Mouse (Mus musculus): ENCODE data around the gene Pard6b. TPM values are rescaled to one million over a fixed set of nuclear protein-coding genes. Genes with fewer than 3 reads are reported as not detected.
"Not testable (repeated sequence)": the region's sequence is repeated elsewhere in the genome, so short reads cannot be mapped to it uniquely, and the experiment has no call there.

Pard6b gene
- polyA plus RNA-seq, 1 experiment from 2014 or later, result 10.1 TPM

DNA sequence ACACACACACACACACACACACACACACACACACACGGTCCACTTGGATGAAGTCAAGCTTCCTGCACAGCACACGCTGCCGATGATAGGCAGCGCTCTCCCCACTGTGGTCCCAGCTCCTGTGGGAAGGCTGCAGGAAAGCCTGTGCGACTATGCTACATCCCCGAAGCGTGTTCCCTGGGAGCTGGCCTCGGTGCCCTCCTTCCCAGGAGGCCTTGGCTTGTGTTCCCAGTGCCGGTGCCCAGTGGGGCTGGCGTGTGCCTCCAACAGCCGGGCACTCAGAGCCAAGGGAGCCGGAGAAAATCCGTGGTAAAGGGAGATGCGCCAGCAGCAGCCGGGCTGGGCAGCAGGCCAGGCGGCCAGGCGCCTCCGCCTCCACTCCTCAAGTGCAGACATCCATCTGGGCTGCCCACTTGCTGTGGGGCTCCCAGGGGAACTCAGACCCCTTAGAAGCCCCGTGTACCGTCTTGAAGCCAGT, 25.9 kb downstream of the Pard6b start:
- H3K27me3 ChIP-seq (replicated peaks), result no peaks in the 10 kb centered on the region
- H3K4me3 ChIP-seq, result no peak overlapping the region
- no peaks in the 10 kb centered on the region for H3K36me3 ChIP-seq
- H3K4me2 ChIP-seq (replicated peaks), result peak overlapping the region; percentile 29
- peak overlapping the region; percentile 62 for H3K27ac ChIP-seq
- 67% methylated on average over 20 of the region's 20 CpGs for WGBS
- H3K9ac ChIP-seq, result 0 out of 2 replicates have a peak overlapping the region, but pooled peaks have one; percentile 14
- no peaks in the 10 kb centered on the region for H3K9me3 ChIP-seq
- peaks cover 6% of the 10 kb centered on the region; the same call in 1 of the 2 replicates for H3K4me1 ChIP-seq
- peak; percentile 60 for ATAC-seq (ENCODE audit: low FRiP score, low read depth)

DNA sequence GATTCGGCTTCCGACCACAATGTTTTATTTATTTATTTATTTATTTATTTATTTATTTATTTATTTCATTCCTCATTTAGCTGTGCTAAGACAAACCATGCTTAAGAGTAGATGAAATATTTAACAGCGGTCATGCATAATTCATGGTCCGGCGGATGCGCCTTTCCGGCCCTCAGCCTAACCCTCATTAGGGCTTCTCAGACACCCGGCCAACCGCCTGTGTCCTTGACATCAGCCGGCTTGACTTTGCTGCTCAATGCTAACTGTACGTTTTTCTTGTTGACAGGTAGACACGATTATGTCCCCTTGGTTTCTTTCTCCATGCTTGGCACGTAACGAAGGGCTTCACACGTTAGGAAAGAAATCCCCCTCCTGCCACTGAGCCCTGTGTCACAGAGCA, 26.6 kb downstream of the Pard6b start:
- H3K27me3 ChIP-seq (replicated peaks), result no peaks in the 10 kb centered on the region
- no peaks in the 10 kb centered on the region for H3K36me3 ChIP-seq
- H3K9me3 ChIP-seq, result no peaks in the 10 kb centered on the region
- H3K4me1 ChIP-seq, result peaks cover 6% of the 10 kb centered on the region; the same call in 1 of the 2 replicates
- H3K27ac ChIP-seq, result peak overlapping the region; percentile 62; the same call in 1 of the 2 replicates
- no peak overlapping the region for H3K4me3 ChIP-seq
- ATAC-seq (ENCODE audit: low FRiP score, low read depth), result peak; percentile 53
- H3K9ac ChIP-seq, result no peak overlapping the region
- peak overlapping the region; percentile 29; the same call in 1 of the 2 replicates for H3K4me2 ChIP-seq (replicated peaks)
- 70% methylated on average over 15 of the region's 15 CpGs for WGBS

DNA sequence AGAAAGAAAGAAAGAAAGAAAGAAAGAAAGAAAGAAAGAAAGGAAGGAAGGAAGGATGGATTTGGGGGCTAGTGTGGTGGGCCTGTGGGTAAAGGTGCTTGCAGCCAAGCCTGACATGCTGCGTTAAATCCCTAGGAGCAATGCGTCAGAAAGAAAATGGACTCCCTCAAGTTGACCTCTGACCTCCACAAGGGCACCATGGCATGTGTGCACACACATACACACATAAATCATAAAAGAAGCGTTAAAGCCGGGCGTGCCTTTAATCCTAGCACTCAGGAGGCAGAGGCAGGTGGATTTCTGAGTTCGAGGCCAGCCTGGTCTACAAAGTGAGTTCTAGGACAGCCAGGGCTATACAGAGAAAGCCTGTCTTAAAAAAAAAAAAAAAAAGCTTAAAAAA, 27.1 kb downstream of the Pard6b start:
- H3K4me2 ChIP-seq (replicated peaks); H3K27me3 ChIP-seq (replicated peaks); H3K4me3 ChIP-seq; H3K4me1 ChIP-seq; H3K9me3 ChIP-seq; ATAC-seq (ENCODE audit: low FRiP score, low read depth); H3K27ac ChIP-seq; H3K9ac ChIP-seq; H3K36me3 ChIP-seq: not testable (repeated sequence)
- 77% methylated on average over 6 of the region's 6 CpGs for WGBS

- Histone ChIP-seq H3K9me3 (no peaks in the 10 kb centered on the region), H3K4me2 (replicated peaks) (no peak overlapping the region), H3K9ac (no peak overlapping the region), H3K4me3 (no peak overlapping the region), H3K27me3 (replicated peaks) (peaks cover 3% of the 10 kb centered on the region; the same call in 1 of the 2 replicates), H3K36me3 (no peaks in the 10 kb centered on the region), H3K4me1 (peaks cover 9% of the 10 kb centered on the region), H3K27ac (no peak overlapping the region)
- WGBS, result 14% methylated on average over 7 of the region's 7 CpGs
- no peak for ATAC-seq (ENCODE audit: low FRiP score, low read depth)
Observed at GRCm38 (mm10) chr2:168111902-168112301, 31.1 kb downstream of the Pard6b start.

GRCm38 (mm10) chr2:168113263-168113662, 32.5 kb downstream of the Pard6b start:
- H3K27me3 ChIP-seq (replicated peaks), result peaks cover 3% of the 10 kb centered on the region; the same call in 1 of the 2 replicates
- H3K4me3 ChIP-seq, result no peak overlapping the region
- no peaks in the 10 kb centered on the region for H3K9me3 ChIP-seq
- H3K4me1 ChIP-seq, result peaks cover 14% of the 10 kb centered on the region
- H3K4me2 ChIP-seq (replicated peaks), result no peak overlapping the region
- ATAC-seq (ENCODE audit: low FRiP score, low read depth), result no peak
- H3K9ac ChIP-seq, result no peak overlapping the region
- no peaks in the 10 kb centered on the region for H3K36me3 ChIP-seq
- 79% methylated on average over 9 of the region's 9 CpGs for WGBS
- no peak overlapping the region for H3K27ac ChIP-seq

DNA sequence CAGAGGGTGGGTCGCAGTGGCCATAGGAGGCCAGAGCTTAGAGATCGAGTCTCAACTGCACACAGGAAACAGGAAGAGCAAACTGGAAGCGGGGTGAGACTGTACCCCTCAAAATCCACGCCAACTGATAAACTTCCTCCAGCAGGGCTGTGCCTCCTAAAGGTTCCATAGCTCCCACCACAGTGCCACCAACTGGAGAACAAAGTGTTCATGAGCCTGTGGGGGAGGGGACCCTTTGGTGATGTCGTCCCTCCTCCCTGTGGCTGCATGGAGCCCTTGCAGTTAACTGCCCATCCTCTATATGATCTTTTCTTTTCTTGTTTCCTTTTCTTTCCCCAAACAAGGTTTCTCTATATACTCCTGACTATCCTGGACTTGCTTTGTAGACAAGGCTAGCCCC, 32.9 kb downstream of the Pard6b start:
- Histone ChIP-seq H3K4me3 (no peak overlapping the region), H3K27ac (no peak overlapping the region), H3K4me1 (peaks cover 14% of the 10 kb centered on the region), H3K27me3 (replicated peaks) (peaks cover 3% of the 10 kb centered on the region; the same call in 1 of the 2 replicates), H3K9ac (no peak overlapping the region), H3K4me2 (replicated peaks) (no peak overlapping the region), H3K9me3 (no peaks in the 10 kb centered on the region), H3K36me3 (no peaks in the 10 kb centered on the region)
- 81% methylated on average over 5 of the region's 5 CpGs for WGBS
- ATAC-seq (ENCODE audit: low FRiP score, low read depth), result no peak

- H3K9ac ChIP-seq, result no peak overlapping the region
- H3K4me2 ChIP-seq (replicated peaks), result no peak overlapping the region
- WGBS, result 19% methylated on average over 17 of the region's 17 CpGs
- no peaks in the 10 kb centered on the region for H3K36me3 ChIP-seq
- no peak overlapping the region for H3K27ac ChIP-seq
- no peaks in the 10 kb centered on the region for H3K9me3 ChIP-seq
- no peak overlapping the region for H3K4me3 ChIP-seq
- H3K27me3 ChIP-seq (replicated peaks), result peaks cover 3% of the 10 kb centered on the region; the same call in 1 of the 2 replicates
- peaks cover 14% of the 10 kb centered on the region for H3K4me1 ChIP-seq
- ATAC-seq (ENCODE audit: low FRiP score, low read depth), result peak; percentile 55
Observed at GRCm38 (mm10) chr2:168114699-168115350, 34.0 kb downstream of the Pard6b start.

DNA sequence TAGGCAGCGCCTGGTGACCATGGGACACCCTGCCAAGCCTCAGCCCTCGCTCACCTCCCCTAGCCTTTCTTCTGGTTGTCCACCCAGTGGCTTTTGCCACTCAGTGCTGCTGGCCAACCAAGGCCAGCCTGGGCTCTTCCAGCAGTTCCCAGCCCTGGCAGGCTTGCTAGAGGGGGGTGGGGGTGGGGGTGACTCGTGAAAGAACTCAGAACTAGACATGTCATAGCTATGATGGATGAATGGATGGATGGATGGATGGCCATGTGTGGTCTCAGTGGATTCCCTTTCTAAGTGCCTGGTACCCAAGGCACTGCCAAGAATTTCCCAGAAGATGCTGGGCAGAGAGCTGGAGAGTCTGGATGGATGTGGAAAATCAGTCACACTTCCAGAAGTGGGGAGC, 35.0 kb downstream of the Pard6b start:
- Histone ChIP-seq H3K9ac (no peak overlapping the region), H3K27ac (no peak overlapping the region), H3K4me3 (no peak overlapping the region), H3K27me3 (replicated peaks) (peaks cover 3% of the 10 kb centered on the region; the same call in 1 of the 2 replicates), H3K4me1 (peaks cover 14% of the 10 kb centered on the region), H3K36me3 (no peaks in the 10 kb centered on the region), H3K4me2 (replicated peaks) (no peak overlapping the region), H3K9me3 (no peaks in the 10 kb centered on the region)
- 87% methylated on average over 3 of the region's 3 CpGs for WGBS
- ATAC-seq (ENCODE audit: low FRiP score, low read depth), result no peak

GRCm38 (mm10) chr2:168117147-168117546, 36.3 kb downstream of the Pard6b start:
- H3K9ac ChIP-seq, result peak overlapping the region; percentile 30; the same call in 1 of the 2 replicates
- H3K27me3 ChIP-seq (replicated peaks), result peaks cover 3% of the 10 kb centered on the region; the same call in 1 of the 2 replicates
- peak; percentile 64; the same call in 1 of the 2 replicates for ATAC-seq (ENCODE audit: low FRiP score, low read depth)
- peak overlapping the region; percentile 65 for H3K4me2 ChIP-seq (replicated peaks)
- under 1% methylated on average over 37 of the region's 37 CpGs for WGBS
- H3K36me3 ChIP-seq, result no peaks in the 10 kb centered on the region
- H3K4me1 ChIP-seq, result peaks cover 14% of the 10 kb centered on the region
- peak overlapping the region; percentile 31 for H3K4me3 ChIP-seq
- no peak overlapping the region for H3K27ac ChIP-seq
- H3K9me3 ChIP-seq, result no peaks in the 10 kb centered on the region

GRCm38 (mm10) chr2:168117553-168117952, 36.7 kb downstream of the Pard6b start:
- Histone ChIP-seq H3K9me3 (no peaks in the 10 kb centered on the region), H3K36me3 (no peaks in the 10 kb centered on the region), H3K4me1 (peaks cover 14% of the 10 kb centered on the region), H3K4me3 (peak overlapping the region; percentile 31), H3K27me3 (replicated peaks) (peaks cover 3% of the 10 kb centered on the region; the same call in 1 of the 2 replicates), H3K9ac (peak overlapping the region; percentile 30; the same call in 1 of the 2 replicates), H3K4me2 (replicated peaks) (peak overlapping the region; percentile 65), H3K27ac (no peak overlapping the region)
- WGBS, result 4% methylated on average over 13 of the region's 13 CpGs
- ATAC-seq (ENCODE audit: low FRiP score, low read depth), result peak; percentile 19; the same call in 1 of the 2 replicates

DNA sequence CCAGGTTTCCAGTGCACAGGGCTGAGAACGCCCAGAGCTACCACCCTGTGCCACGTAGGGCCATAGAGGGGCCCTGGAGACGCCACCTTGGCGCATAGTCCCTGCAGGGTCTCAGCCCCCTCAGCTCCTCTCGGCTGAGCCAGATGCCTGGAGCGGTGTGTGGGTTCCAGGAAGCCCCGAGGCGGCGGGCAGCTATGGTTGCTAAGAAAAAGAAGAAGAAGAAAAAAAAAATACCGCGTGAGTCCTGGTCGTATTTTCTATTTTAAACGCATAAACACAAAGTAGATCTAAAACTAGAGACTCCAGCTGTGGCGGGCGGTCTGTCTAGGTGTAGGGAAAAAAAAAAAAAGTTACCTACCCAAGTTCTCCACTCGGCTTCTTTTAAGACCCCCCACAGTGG, 37.2 kb downstream of the Pard6b start:
- WGBS, result 48% methylated on average over 16 of the region's 16 CpGs
- H3K4me3 ChIP-seq, result no peak overlapping the region
- H3K27ac ChIP-seq, result no peak overlapping the region
- no peak overlapping the region for H3K9ac ChIP-seq
- H3K27me3 ChIP-seq (replicated peaks), result peaks cover 3% of the 10 kb centered on the region; the same call in 1 of the 2 replicates
- H3K4me2 ChIP-seq (replicated peaks), result no peak overlapping the region
- no peak for ATAC-seq (ENCODE audit: low FRiP score, low read depth)
- H3K9me3 ChIP-seq, result no peaks in the 10 kb centered on the region
- H3K36me3 ChIP-seq, result no peaks in the 10 kb centered on the region
- H3K4me1 ChIP-seq, result peaks cover 14% of the 10 kb centered on the region

DNA sequence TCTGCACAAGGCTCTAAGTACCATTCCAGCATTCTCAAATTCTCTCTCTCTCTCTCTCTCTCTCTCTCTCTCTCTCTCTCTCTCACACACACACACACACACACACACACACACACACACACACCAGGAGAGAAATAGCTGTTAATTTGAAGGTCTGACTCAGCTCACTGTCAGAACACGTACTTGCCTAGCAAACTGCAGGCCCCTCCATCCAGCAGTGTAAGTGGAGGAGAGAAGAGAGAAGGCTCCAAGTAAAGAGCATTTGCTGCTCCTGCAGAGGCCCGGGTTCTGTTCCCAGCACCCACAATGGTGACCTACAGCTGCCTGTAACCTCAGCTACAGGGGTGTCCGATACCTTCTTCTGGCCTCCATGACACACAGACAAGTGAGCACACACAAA, 37.7 kb downstream of the Pard6b start:
- Histone ChIP-seq H3K4me1 (peaks cover 14% of the 10 kb centered on the region), H3K36me3 (no peaks in the 10 kb centered on the region), H3K9ac (no peak overlapping the region), H3K4me2 (replicated peaks) (no peak overlapping the region), H3K27me3 (replicated peaks) (peaks cover 3% of the 10 kb centered on the region; the same call in 1 of the 2 replicates), H3K27ac (no peak overlapping the region), H3K4me3 (no peak overlapping the region), H3K9me3 (no peaks in the 10 kb centered on the region)
- WGBS, result 88% methylated on average over 3 of the region's 3 CpGs
- ATAC-seq (ENCODE audit: low FRiP score, low read depth), result no peak
